Mouse (Mus musculus) G1E (cell line): ENCODE measurements at regions not wholly inside any gene's neighbourhood (a gene's known extent, or its start where the extent isn't known, plus 50 kb on each side); places are given as distances from the start of the nearest gene placed in this dataset.

Experiments
- CTCF ChIP-seq: IDR thresholded peaks from 2 replicates; pipeline ENCODE4 v1.5.1; 2012; ENCODE audit warnings: low read depth, low read length, inconsistent platforms, mixed read lengths
- GATA1 ChIP-seq: IDR thresholded peaks from 2 replicates; pipeline ENCODE4 v1.6.1; 2012; ENCODE audit warnings: borderline replicate concordance, low read length, inconsistent platforms, mixed read lengths
- GATA2 ChIP-seq: IDR thresholded peaks from 2 replicates; pipeline ENCODE4 v1.6.1; 2012; ENCODE audit warnings: low read depth, low read length, inconsistent platforms, borderline replicate concordance
- POLR2AphosphoS5 ChIP-seq: IDR thresholded peaks from 2 replicates; pipeline ENCODE4 v1.6.1; 2012; ENCODE audit warnings: low read depth, low read length, inconsistent platforms; ENCODE audit not compliant: insufficient replicate concordance
- TAL1 ChIP-seq: conservative IDR thresholded peaks from 2 replicates; pipeline ENCODE4 v1.6.1; 2012; ENCODE audit warnings: low read depth, low read length, inconsistent platforms, mixed read lengths

GRCm38 (mm10) chr13:97600136-97600535 is 160.3 kb downstream of the Gm10260 start:
- TF ChIP-seq CTCF (no peak), GATA1 (no peak), TAL1 (no peak), GATA2 (no peak), POLR2AphosphoS5 (no peak)
